Mouse (Mus musculus) midbrain, postnatal 0 days (tissue): ENCODE results near the gene Stx12. TPM values are rescaled to one million over a fixed set of nuclear protein-coding genes. Genes with fewer than 3 reads are reported as not detected.

ENCODE experiments used
- ATAC-seq: fragments of 200-750 bp; cut with Nextera tagmentation; 2 replicates; pipeline ENCODE4 v1.8.0; 2017; ENCODE audit warnings: moderate number of reproducible peaks, mild to moderate bottlenecking, moderate TSS enrichment, moderate library complexity; ENCODE audit not compliant: low FRiP score
- DNase-seq: peaks from one replicate; pipeline ENCODE4 v3.0.0-alpha.2; 2015; ENCODE audit warnings: low spot score
- H3K27ac ChIP-seq: fragments of 300-500 bp; sonication (generic); 2 replicates; pipeline ENCODE4 v1.5.1; 2014; ENCODE audit warnings: low read depth, mild to moderate bottlenecking, low read length, mixed read lengths
- H3K27me3 ChIP-seq: fragments of 300-500 bp; sonication (generic); 2 replicates; pipeline ENCODE4 v1.6.1; 2014; ENCODE audit warnings: low read length, control low read depth, mixed read lengths; ENCODE audit not compliant: insufficient read depth
- H3K36me3 ChIP-seq: fragments of 300-500 bp; sonication (generic); 2 replicates; pipeline ENCODE4 v1.6.1; 2014; ENCODE audit warnings: low read length, control low read depth, mixed read lengths; ENCODE audit not compliant: insufficient read depth
- H3K4me1 ChIP-seq: fragments of 300-500 bp; sonication (generic); 2 replicates; pipeline ENCODE4 v1.6.1; 2014; ENCODE audit warnings: mild to moderate bottlenecking, control low read depth, antibody characterized with exemption, low read length, mixed read lengths; ENCODE audit not compliant: insufficient read depth
- H3K4me2 ChIP-seq: fragments of 300-500 bp; sonication (generic); 2 replicates; pipeline ENCODE4 v1.6.1; 2014; ENCODE audit warnings: low read depth, mild to moderate bottlenecking, low read length, mixed read lengths; ENCODE audit not compliant: poor library complexity, severe bottlenecking
- H3K4me3 ChIP-seq: fragments of 300-500 bp; sonication (generic); 2 replicates; pipeline ENCODE4 v1.5.1; 2014; ENCODE audit warnings: low read depth, mild to moderate bottlenecking, low read length, moderate library complexity
- H3K9ac ChIP-seq: fragments of 300-500 bp; sonication (generic); replicated peaks from 2 replicates; pipeline ENCODE4 v1.6.1; 2014; ENCODE audit warnings: mild to moderate bottlenecking, low read length, moderate library complexity, mixed read lengths; ENCODE audit not compliant: poor library complexity, severe bottlenecking
- H3K9me3 ChIP-seq: fragments of 300-500 bp; sonication (generic); 2 replicates; pipeline ENCODE4 v1.6.1; 2016; ENCODE audit warnings: low read length, control low read depth
- CTCF ChIP-seq: IDR thresholded peaks from 2 replicates; pipeline ENCODE4 v1.5.1; 2016; ENCODE audit warnings: antibody characterized with exemption, mild to moderate bottlenecking
- WGBS: fragments of 180-500 bp; shearing (Covaris S2); extraction: QIAGEN DNeasy Blood & Tissue Kit; methylation state at CpG from one replicate; pipeline ENCODE4 v1.1.7; 2014; 5-methylcytosine and 5-hydroxymethylcytosine counted together
- polyA plus RNA-seq: library from polyadenylated mRNA; unstranded; fragments of >200 nt; fragmentation: Nextera tagmentation; extraction: Ambion mirVana; gene quantifications from 2 replicates; pipeline ENCODE4 v1.2.1, GENCODE M21; 2015
- total RNA-seq: library from RNA; depleted of rRNA; stranded (reverse); fragments of >200 nt; gene quantifications from 2 replicates; pipeline ENCODE4 v1.2.3, GENCODE M21; 2014; rRNA removed

Stx12 gene
- total and polyA plus RNA-seq, 2 experiments from 2014 or later: 142 to 151 TPM

GRCm38 (mm10) chr4:132805599-132806197, 78.6 kb downstream of the Stx12 start:
- H3K4me3 ChIP-seq: no peak overlapping the region
- H3K27ac ChIP-seq: no peak overlapping the region
- no peaks in the 10 kb centered on the region for H3K27me3 ChIP-seq
- ATAC-seq (no peak), DNase-seq (no peak)
- no peaks in the 10 kb centered on the region for H3K9me3 ChIP-seq
- no peak for TF ChIP-seq CTCF
- H3K4me2 ChIP-seq: no peak overlapping the region
- no peaks in the 10 kb centered on the region for H3K4me1 ChIP-seq
- WGBS: 87% methylated on average over 12 of the region's 12 CpGs
- no peaks in the 10 kb centered on the region for H3K36me3 ChIP-seq
- no peak overlapping the region for H3K9ac ChIP-seq

DNA sequence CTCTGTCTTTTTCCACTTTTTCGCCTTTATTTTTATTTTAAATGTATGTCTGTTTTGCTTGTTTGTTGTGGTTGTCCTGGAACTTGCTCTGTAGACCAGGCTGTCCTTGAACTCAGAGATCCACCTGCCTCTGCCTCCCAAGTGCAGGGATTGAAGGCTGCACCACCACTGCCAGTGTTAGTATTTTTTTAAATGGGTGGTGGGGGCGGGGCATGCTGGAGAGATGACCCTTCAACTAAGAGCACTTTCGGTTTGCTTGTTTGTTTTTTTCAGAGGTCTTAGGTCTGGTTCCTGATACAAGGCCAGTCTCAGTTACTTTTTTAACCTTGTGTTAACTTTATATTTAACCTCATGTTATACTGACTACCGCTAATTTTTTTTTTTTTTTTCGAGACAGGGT, 79.2 kb downstream of the Stx12 start:
- TF ChIP-seq CTCF: no peak
- DNase-seq (no peak), ATAC-seq (no peak)
- Histone ChIP-seq H3K9me3 (no peaks in the 10 kb centered on the region), H3K4me1 (no peaks in the 10 kb centered on the region), H3K4me3 (no peak overlapping the region), H3K36me3 (no peaks in the 10 kb centered on the region), H3K4me2 (no peak overlapping the region), H3K27ac (no peak overlapping the region), H3K9ac (no peak overlapping the region), H3K27me3 (no peaks in the 10 kb centered on the region)
- 85% methylated on average over 5 of the region's 5 CpGs for WGBS

DNA sequence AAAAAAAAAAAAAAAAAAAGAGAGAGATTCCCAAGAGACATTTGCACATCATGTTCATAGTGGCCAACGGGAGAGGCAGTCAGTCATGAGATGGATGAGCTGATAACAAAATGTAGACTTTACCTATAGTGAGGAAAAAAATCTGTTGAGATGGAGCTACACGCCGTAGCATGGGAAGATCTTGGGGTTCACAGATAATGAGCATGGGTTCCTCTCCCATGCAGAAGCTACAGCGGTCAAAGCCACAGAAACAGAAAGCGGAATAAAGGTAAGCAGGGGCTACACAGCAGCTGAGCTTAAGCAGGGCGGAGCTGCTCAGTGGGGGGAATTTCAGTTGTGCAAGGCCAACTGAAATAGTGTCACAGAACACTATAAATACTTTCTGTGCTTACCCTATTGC, 80.0 kb downstream of the Stx12 start:
- Histone ChIP-seq H3K4me3 (no peak overlapping the region), H3K9me3 (no peaks in the 10 kb centered on the region)
- no peak for DNase-seq

DNA sequence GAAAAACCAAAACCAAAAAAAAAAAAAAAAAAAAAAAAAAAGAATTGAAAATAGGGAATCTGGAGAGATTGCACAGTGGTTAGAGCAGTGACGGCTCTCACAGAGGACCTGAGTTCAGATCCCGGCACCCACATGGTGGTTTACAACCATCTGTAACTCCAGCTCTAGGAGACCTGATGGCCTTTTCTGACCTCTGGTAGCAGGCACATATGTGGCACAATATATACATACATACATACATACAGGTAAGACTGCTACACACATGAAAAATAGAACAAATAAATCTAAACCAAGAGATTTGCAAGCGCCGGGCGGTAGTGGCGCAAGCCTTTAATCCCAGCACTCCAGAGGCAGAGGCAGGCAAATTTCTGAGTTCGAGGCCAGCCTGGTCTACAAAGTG, 80.4 kb downstream of the Stx12 start:
- ATAC-seq (no peak), DNase-seq (no peak)
- H3K4me2 ChIP-seq: no peak overlapping the region
- no peak overlapping the region for H3K27ac ChIP-seq
- WGBS: 95% methylated on average over 7 of the region's 7 CpGs
- H3K4me1 ChIP-seq: no peaks in the 10 kb centered on the region
- H3K27me3 ChIP-seq: no peaks in the 10 kb centered on the region
- no peak overlapping the region for H3K9ac ChIP-seq
- TF ChIP-seq CTCF: no peak
- no peaks in the 10 kb centered on the region for H3K9me3 ChIP-seq
- no peaks in the 10 kb centered on the region for H3K36me3 ChIP-seq
- H3K4me3 ChIP-seq: no peak overlapping the region

More for the DNA sequence above, 80.0 kb downstream of the Stx12 start:
- H3K36me3 ChIP-seq: no peaks in the 10 kb centered on the region
- H3K4me2 ChIP-seq: no peak overlapping the region
- TF ChIP-seq CTCF: no peak
- H3K27ac ChIP-seq: no peak overlapping the region
- H3K4me1 ChIP-seq: no peaks in the 10 kb centered on the region
- H3K27me3 ChIP-seq: no peaks in the 10 kb centered on the region
- ATAC-seq: no peak
- H3K9ac ChIP-seq: no peak overlapping the region
- WGBS: 94% methylated on average over 6 of the region's 6 CpGs

Other genes with a start within 250 kb of the Stx12 start
- gene Eya3, start 245.5 kb downstream of the Stx12 start, total RNA-seq: 15.7 and 25.8 TPM in 2 replicates
- 4.5 and 5.1 TPM in 2 replicates for gene Eya3, start 245.5 kb downstream of the Stx12 start, polyA plus RNA-seq
- gene Xkr8, start 152.0 kb downstream of the Stx12 start, total RNA-seq: 6.2 and 7.1 TPM in 2 replicates
- gene Xkr8, start 152.0 kb downstream of the Stx12 start, polyA plus RNA-seq: 6.4 and 6.9 TPM in 2 replicates
- gene Smpdl3b, start 127.3 kb downstream of the Stx12 start, total RNA-seq: 0.47 and 1.3 TPM in 2 replicates
- 1.1 and 1.2 TPM in 2 replicates for gene Smpdl3b, start 127.3 kb downstream of the Stx12 start, polyA plus RNA-seq
- gene Rpa2, start 116.2 kb downstream of the Stx12 start, total RNA-seq: 17.1 and 18.9 TPM in 2 replicates
- 28.4 and 29.8 TPM in 2 replicates for gene Rpa2, start 116.2 kb downstream of the Stx12 start, polyA plus RNA-seq
- gene Themis2, start 88.1 kb downstream of the Stx12 start, total RNA-seq: 0.28 and 0.49 TPM in 2 replicates
- 0.49 and 0.75 TPM in 2 replicates for gene Themis2, start 88.1 kb downstream of the Stx12 start, polyA plus RNA-seq
- 55.1 and 59.6 TPM in 2 replicates for gene Ppp1r8, start 41.3 kb downstream of the Stx12 start, total RNA-seq
- gene Ppp1r8, start 41.3 kb downstream of the Stx12 start, polyA plus RNA-seq: 42.2 and 45.0 TPM in 2 replicates
- 16.6 and 21.0 TPM in 2 replicates for gene Fam76a, start 38.0 kb upstream of the Stx12 start, total RNA-seq
- 31.0 and 38.2 TPM in 2 replicates for gene Fam76a, start 38.0 kb upstream of the Stx12 start, polyA plus RNA-seq
- gene Fgr, start 89.6 kb upstream of the Stx12 start, total RNA-seq: 0.33 and 0.47 TPM in 2 replicates
- gene Fgr, start 89.6 kb upstream of the Stx12 start, polyA plus RNA-seq: 0.19 TPM in 1 of 2 replicates, not detected in the other
- 105 and 115 TPM in 2 replicates for gene Ahdc1, start 126.8 kb upstream of the Stx12 start, total RNA-seq
- 9.2 and 11.0 TPM in 2 replicates for gene Ahdc1, start 126.8 kb upstream of the Stx12 start, polyA plus RNA-seq
- 18.3 and 19.6 TPM in 2 replicates for gene Wasf2, start 246.0 kb upstream of the Stx12 start, total RNA-seq
- gene Wasf2, start 246.0 kb upstream of the Stx12 start, polyA plus RNA-seq: 19.1 and 26.0 TPM in 2 replicates